Mouse (Mus musculus) c-Kit-positive CD71-negative TER-119-negative erythroid progenitor cells, embryonic 14.5 days (primary cell): Measurements from ENCODE around the gene Nsmf.

Experiments used
- DNase-seq: peaks from one replicate; pipeline ENCODE4 v3.0.0-alpha.2; 2013; ENCODE audit warnings: low read depth

The Nsmf gene

GRCm38 (mm10) chr2:25087842-25088241 lies 33.7 kb downstream of the Nsmf start:
- no peak for DNase-seq

GRCm38 (mm10) chr2:25088636-25089035 lies 34.5 kb downstream of the Nsmf start:
- no peak for DNase-seq

GRCm38 (mm10) chr2:25094785-25095108 lies 40.6 kb downstream of the Nsmf start:
- DNase-seq = no peak

GRCm38 (mm10) chr2:25095109-25095850 lies 41.1 kb downstream of the Nsmf start, which contains the start of gene Noxa1:
TSS of gene Noxa1 (minus strand) at chr2:25095149.
- DNase-seq = no peak

GRCm38 (mm10) chr2:25098005-25098615 lies 44.0 kb downstream of the Nsmf start:
- DNase-seq = no peak

GRCm38 (mm10) chr2:25098956-25099355 lies 44.8 kb downstream of the Nsmf start:
- no peak for DNase-seq

GRCm38 (mm10) chr2:25099703-25100102 lies 45.5 kb downstream of the Nsmf start:
- DNase-seq = no peak

- DNase-seq = no peak
Measured at GRCm38 (mm10) chr2:25104122-25104521, 50.0 kb downstream of the Nsmf start.

GRCm38 (mm10) chr2:25106045-25106444 lies 51.9 kb downstream of the Nsmf start:
- DNase-seq = no peak

GRCm38 (mm10) chr2:25109487-25109886 lies 55.3 kb downstream of the Nsmf start:
- DNase-seq = no peak

GRCm38 (mm10) chr2:25110505-25111183 lies 56.5 kb downstream of the Nsmf start:
- DNase-seq = no peak

GRCm38 (mm10) chr2:25111184-25111791 lies 57.1 kb downstream of the Nsmf start:
- peak; percentile 57 for DNase-seq
